Mouse (Mus musculus) limb, embryonic 10.5 days (tissue): Measurements from ENCODE around the gene 1700122O11Rik. TPM values are rescaled to one million over a fixed set of nuclear protein-coding genes. Genes with fewer than 3 reads are reported as not detected.

Source experiments
- DNase-seq: peaks from one replicate; pipeline ENCODE4 v3.0.0-alpha.2; 2017; ENCODE audit warnings: low spot score
- H3K27ac ChIP-seq: fragments of 300-500 bp; sonication (generic); 2 replicates; pipeline ENCODE4 v1.5.1; 2016; ENCODE audit warnings: mild to moderate bottlenecking
- H3K27me3 ChIP-seq: fragments of 300-500 bp; sonication (generic); 2 replicates; pipeline ENCODE4 v1.6.1; 2016; ENCODE audit warnings: low read depth, mild to moderate bottlenecking; ENCODE audit not compliant: poor library complexity, severe bottlenecking
- H3K36me3 ChIP-seq: fragments of 300-500 bp; sonication (generic); 2 replicates; pipeline ENCODE4 v1.6.1; 2016; ENCODE audit warnings: mild to moderate bottlenecking, moderate library complexity
- H3K4me1 ChIP-seq: fragments of 300-500 bp; sonication (generic); 2 replicates; pipeline ENCODE4 v1.6.1; 2016
- H3K4me3 ChIP-seq: fragments of 300-500 bp; sonication (generic); 2 replicates; pipeline ENCODE4 v1.5.1; 2016; ENCODE audit warnings: mild to moderate bottlenecking, moderate library complexity
- H3K9me3 ChIP-seq: fragments of 300-500 bp; sonication (generic); replicated peaks from 2 replicates; pipeline ENCODE4 v1.6.1; 2016; ENCODE audit warnings: mild to moderate bottlenecking
- WGBS: fragments of 180-500 bp; shearing (Covaris S2); methylation state at CpG from one replicate; pipeline ENCODE4 v1.1.7; 2016; 5-methylcytosine and 5-hydroxymethylcytosine counted together
- polyA plus RNA-seq: library from polyadenylated mRNA; unstranded; fragments of >200 nt; fragmentation: Nextera tagmentation; extraction: Ambion mirVana; gene quantifications from 2 replicates; pipeline ENCODE4 v1.2.1, GENCODE M21; 2016

The 1700122O11Rik gene
- polyA plus RNA-seq, 1 experiment from 2014 or later = not detected

DNA sequence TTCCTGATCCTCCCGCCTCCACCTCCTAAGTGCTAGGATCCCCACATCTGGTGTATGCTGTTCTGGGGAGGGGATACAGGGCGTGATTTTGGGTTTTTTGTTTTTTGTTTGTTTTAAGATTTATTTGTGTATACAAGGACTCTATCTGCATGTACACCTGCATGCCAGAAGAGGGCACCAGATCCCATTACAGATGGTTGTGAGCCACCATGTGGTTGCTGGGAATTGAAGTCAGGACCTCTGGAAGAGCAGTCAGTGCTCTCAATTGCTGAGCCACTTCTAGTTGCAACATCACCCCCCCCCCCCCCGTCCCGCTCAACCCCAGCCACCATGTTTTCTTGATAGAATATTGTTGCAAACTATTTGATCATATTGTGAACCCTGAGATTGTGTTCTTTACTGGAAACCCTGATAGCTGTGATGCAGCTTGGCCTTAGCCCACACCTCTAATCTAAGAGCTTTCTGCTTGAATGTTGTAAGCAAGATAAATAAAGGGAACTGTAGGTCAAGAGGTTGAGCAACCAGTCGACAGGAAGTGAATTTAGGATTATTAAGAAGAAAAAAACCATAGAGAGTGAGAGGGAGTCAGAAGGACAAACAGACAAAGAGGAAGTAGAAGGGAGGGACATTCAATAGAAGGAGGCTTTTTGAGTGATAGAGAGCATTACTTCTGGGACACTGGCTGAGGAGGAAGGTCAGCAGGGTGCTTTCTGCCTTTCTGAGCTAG, 5.2 kb upstream of the 1700122O11Rik start:
- 75% methylated on average over 5 of the region's 5 CpGs for WGBS

DNA sequence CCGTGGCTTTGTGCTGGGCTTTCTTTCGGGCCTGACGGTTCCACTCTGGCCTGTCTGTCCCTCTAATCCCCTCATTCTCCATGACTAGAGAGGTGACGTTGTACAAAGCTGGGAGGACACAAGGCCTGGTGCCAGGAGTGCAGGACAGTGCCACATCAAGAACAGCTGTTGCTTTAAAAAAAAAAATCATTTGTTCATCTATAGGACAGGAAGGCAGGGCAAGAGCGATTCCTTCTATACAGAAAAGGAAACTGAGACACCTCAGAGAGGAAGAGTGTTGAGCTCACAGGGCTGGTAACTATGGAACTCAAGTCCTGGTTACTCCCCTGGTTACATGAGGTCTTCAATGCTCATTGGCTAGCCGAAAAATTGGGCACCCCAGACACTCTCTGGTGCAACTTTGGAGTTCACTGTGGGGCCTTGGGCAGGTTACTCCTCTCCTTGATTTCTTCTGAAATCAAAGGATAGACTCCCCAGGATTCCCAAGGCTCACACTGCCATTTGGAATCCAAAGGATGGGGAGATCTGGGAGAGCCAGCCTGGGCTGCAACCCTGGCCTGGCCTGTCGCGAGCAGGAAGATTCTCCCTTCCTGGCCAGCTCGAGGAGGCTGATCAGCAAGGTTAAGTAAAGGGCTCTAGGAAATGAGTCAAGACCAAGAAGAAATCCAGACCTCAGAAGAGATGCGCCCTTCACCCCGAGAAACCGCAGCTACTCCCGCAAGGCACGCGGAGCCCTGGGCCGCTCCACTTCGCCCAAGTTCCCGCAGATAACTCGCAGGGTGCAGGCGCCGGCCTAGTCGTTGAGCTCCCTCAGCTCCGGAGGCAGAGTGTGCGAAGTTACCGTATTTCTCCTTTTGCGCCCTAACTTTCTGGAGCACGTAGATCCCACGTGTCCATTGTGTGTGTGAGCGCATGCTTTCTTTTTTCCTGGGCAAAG, 3.5 kb upstream of the 1700122O11Rik start:
- H3K4me1 ChIP-seq = peaks cover 35% of the 10 kb centered on the region
- 5% methylated on average over 29 of the region's 29 CpGs for WGBS
- DNase-seq = peak; percentile 71
- H3K36me3 ChIP-seq = no peaks in the 10 kb centered on the region
- no peaks in the 10 kb centered on the region for H3K9me3 ChIP-seq
- H3K4me3 ChIP-seq = peak overlapping the region; percentile 40
- H3K27ac ChIP-seq = peak overlapping the region; percentile 86
- H3K27me3 ChIP-seq = peaks cover 34% of the 10 kb centered on the region

More for the DNA sequence above, 5.2 kb upstream of the 1700122O11Rik start:
- DNase-seq = no peak
- H3K4me3 ChIP-seq = no peak overlapping the region
- H3K9me3 ChIP-seq = no peaks in the 10 kb centered on the region
- peaks cover 31% of the 10 kb centered on the region for H3K4me1 ChIP-seq
- no peak overlapping the region for H3K27ac ChIP-seq
- H3K27me3 ChIP-seq = peaks cover 27% of the 10 kb centered on the region
- H3K36me3 ChIP-seq = no peaks in the 10 kb centered on the region

DNA sequence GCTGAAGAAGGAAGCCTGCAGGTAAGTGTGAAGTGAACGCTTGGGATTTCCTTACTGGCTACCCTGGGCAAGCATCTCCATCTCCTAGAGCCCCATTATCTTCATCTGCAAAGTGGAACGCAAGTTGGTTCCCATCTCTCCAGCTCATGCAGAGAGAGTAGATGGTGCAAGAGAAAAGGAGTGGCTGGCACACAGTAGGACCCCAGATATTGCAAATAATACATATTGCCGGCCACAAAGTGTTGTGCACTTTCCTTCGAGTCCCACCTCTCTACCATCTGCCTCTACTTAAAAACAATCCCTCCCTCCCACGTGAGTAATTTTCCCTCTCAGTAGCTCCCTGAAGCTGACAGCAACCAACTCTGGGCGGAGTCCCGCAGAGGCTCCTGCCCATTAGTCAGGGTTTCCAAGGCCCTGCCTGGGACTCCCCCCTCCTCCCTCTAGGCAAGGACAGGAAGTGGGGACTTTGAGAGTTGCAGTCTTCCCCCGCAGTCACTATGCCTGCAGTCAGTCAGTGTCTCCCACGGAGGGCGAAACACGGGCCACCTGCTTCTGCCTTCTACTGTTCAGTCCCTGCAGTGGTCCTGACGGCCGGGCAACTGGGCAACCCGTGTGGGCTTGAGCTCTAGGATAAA, 1.3 kb upstream of the 1700122O11Rik start:
- WGBS = 9% methylated on average over 14 of the region's 14 CpGs

DNA sequence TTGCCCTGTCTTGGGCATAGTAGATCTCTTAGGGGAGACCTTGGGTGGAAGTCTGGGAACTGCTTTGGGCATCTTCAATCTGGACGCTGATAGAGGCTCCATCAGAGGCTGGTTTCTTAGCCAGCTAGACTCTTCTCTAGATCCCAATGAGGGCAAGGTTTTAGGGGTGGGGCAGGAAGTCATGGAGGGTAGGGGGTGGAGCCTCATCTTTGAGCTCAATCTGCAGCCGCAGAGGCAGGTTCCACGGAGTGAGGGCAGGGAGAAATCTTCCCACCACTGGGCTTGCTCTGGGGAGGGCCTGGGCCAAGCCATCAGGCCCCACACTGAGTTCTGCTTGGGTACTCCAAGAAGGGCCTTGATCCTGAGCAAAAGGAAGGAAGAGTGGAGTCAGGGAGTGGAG, 1.2 kb downstream of the 1700122O11Rik start:
- no peak for DNase-seq
- H3K27ac ChIP-seq = 0 out of 2 replicates have a peak overlapping the region, but pooled peaks have one; percentile 17
- H3K4me3 ChIP-seq = no peak overlapping the region
- H3K36me3 ChIP-seq = no peaks in the 10 kb centered on the region
- whole genome bisulfite sequencing = 64% methylated on average over 3 of the region's 3 CpGs
- peaks cover 70% of the 10 kb centered on the region for H3K27me3 ChIP-seq
- peaks cover 45% of the 10 kb centered on the region for H3K4me1 ChIP-seq
- no peaks in the 10 kb centered on the region for H3K9me3 ChIP-seq

More for the DNA sequence above, 1.3 kb upstream of the 1700122O11Rik start:
- Histone ChIP-seq H3K4me3 (peak overlapping the region; percentile 37), H3K36me3 (no peaks in the 10 kb centered on the region), H3K27me3 (peaks cover 54% of the 10 kb centered on the region), H3K9me3 (no peaks in the 10 kb centered on the region), H3K27ac (peak overlapping the region; percentile 56; the same call in 1 of the 2 replicates), H3K4me1 (peaks cover 36% of the 10 kb centered on the region)
- peak; percentile 70 for DNase-seq

- peak; percentile 94 for DNase-seq
- peaks cover 64% of the 10 kb centered on the region for H3K4me1 ChIP-seq
- H3K27me3 ChIP-seq = peaks cover 72% of the 10 kb centered on the region
- WGBS = 4% methylated on average over 42 of the region's 42 CpGs
- no peaks in the 10 kb centered on the region for H3K9me3 ChIP-seq
- peak overlapping the region; percentile 82 for H3K27ac ChIP-seq
- peak overlapping the region; percentile 40 for H3K4me3 ChIP-seq
- H3K36me3 ChIP-seq = no peaks in the 10 kb centered on the region
These were observed 6.3 kb downstream of the 1700122O11Rik start for GRCm38 (mm10) chr17:48031521-48032430.

DNA sequence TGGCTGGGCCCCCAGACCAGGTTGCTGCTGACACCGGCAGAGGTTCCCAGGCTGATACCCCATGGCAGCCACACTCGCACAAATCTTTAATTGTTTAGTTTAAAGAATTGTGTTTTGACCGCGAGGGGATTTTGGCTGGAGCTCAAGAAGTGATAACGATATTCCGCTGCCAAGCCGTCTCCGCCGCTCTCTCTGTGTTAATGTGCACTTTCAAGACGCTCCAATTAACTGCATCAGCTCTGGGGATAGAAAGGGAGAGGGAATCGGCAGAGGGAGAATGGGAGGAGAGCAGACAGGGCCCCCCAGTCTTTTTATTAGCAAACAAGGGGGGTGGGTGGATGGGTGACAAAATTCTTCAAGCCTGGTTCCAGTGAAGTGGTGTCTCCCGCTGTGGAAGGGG, 8.9 kb downstream of the 1700122O11Rik start:
- no peaks in the 10 kb centered on the region for H3K36me3 ChIP-seq
- H3K4me1 ChIP-seq = peaks cover 67% of the 10 kb centered on the region
- H3K9me3 ChIP-seq = no peaks in the 10 kb centered on the region
- H3K27ac ChIP-seq = peak overlapping the region; percentile 32; the same call in 1 of the 2 replicates
- H3K27me3 ChIP-seq = peaks cover 62% of the 10 kb centered on the region
- no peak overlapping the region for H3K4me3 ChIP-seq
- no peak for DNase-seq
- 32% methylated on average over 12 of the region's 12 CpGs for WGBS

GRCm38 (mm10) chr17:48028250-48028649, 9.8 kb downstream of the 1700122O11Rik start:
- Histone ChIP-seq H3K9me3 (no peaks in the 10 kb centered on the region), H3K4me1 (peaks cover 68% of the 10 kb centered on the region), H3K4me3 (no peak overlapping the region), H3K27ac (peak overlapping the region; percentile 67), H3K36me3 (no peaks in the 10 kb centered on the region), H3K27me3 (peaks cover 62% of the 10 kb centered on the region)
- DNase-seq = no peak
- 81% methylated on average over 5 of the region's 5 CpGs for WGBS

DNA sequence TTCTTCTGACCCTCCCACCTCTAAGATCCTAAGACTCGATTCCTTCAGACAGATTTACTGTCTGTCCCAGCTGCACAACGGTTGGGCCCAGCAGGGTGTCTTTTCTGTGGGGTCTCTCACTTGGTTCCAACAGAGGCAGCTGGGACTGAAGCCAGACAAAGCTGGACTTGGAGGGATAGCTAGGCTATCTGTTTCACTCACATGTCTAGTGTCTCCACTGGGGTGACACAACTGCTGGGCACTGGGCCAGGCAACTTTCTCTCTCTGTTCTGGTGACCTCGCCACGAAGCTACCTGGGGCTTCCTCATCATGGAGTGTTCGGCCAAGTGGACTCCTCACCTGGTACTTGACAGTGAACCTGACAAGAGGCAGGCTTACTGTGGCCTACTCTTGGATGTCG, 10.4 kb downstream of the 1700122O11Rik start:
- DNase-seq = no peak
- peaks cover 67% of the 10 kb centered on the region for H3K27me3 ChIP-seq
- peak overlapping the region; percentile 67; the same call in 1 of the 2 replicates for H3K27ac ChIP-seq
- H3K4me1 ChIP-seq = peaks cover 73% of the 10 kb centered on the region
- no peaks in the 10 kb centered on the region for H3K9me3 ChIP-seq
- H3K4me3 ChIP-seq = no peak overlapping the region
- 75% methylated on average over 6 of the region's 6 CpGs for WGBS
- no peaks in the 10 kb centered on the region for H3K36me3 ChIP-seq

- Histone ChIP-seq H3K9me3 (no peaks in the 10 kb centered on the region), H3K4me3 (no peak overlapping the region), H3K4me1 (peaks cover 71% of the 10 kb centered on the region), H3K36me3 (no peaks in the 10 kb centered on the region), H3K27me3 (peaks cover 69% of the 10 kb centered on the region), H3K27ac (no peak overlapping the region)
- WGBS = 95% methylated on average over 5 of the region's 5 CpGs
- DNase-seq = no peak
These were observed 11.1 kb downstream of the 1700122O11Rik start for GRCm38 (mm10) chr17:48027019-48027418.

DNA sequence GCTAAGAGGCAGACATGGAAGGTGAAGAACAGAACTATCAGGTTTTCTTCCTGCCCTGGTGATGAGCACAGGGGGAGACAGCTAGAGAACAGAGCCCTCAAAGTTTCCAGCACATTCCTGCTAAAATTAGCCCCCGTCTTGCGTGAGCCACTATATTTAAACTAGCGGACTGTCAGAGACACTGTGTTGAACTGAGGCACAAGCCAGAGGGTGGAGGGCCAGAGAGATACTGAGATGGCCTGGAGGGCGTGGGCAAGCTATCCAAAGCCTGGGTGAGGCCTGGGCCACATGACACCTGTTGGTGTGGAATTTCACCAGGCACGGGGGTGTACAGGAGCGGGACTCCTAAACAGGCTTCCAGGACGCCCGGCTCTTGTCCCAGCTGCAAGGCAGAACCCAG, 14.0 kb downstream of the 1700122O11Rik start:
- Histone ChIP-seq H3K4me1 (peaks cover 49% of the 10 kb centered on the region), H3K4me3 (no peak overlapping the region), H3K27ac (peak overlapping the region; percentile 61; the same call in 1 of the 2 replicates), H3K36me3 (no peaks in the 10 kb centered on the region), H3K9me3 (no peaks in the 10 kb centered on the region), H3K27me3 (peaks cover 76% of the 10 kb centered on the region)
- DNase-seq = no peak
- WGBS = 79% methylated on average over 8 of the region's 8 CpGs

- no peak overlapping the region for H3K27ac ChIP-seq
- peaks cover 78% of the 10 kb centered on the region for H3K27me3 ChIP-seq
- H3K9me3 ChIP-seq = no peaks in the 10 kb centered on the region
- 26% methylated on average over 2 of the region's 2 CpGs for WGBS
- H3K36me3 ChIP-seq = no peaks in the 10 kb centered on the region
- DNase-seq = no peak
- H3K4me3 ChIP-seq = no peak overlapping the region
- H3K4me1 ChIP-seq = peaks cover 36% of the 10 kb centered on the region
These were observed 18.5 kb downstream of the 1700122O11Rik start for GRCm38 (mm10) chr17:48019585-48019984.

- WGBS = 82% methylated on average over 5 of the region's 5 CpGs
- H3K4me3 ChIP-seq = no peak overlapping the region
- no peaks in the 10 kb centered on the region for H3K36me3 ChIP-seq
- H3K27ac ChIP-seq = no peak overlapping the region
- peaks cover 15% of the 10 kb centered on the region for H3K4me1 ChIP-seq
- no peak for DNase-seq
- no peaks in the 10 kb centered on the region for H3K9me3 ChIP-seq
- peaks cover 67% of the 10 kb centered on the region for H3K27me3 ChIP-seq
These were observed 21.5 kb downstream of the 1700122O11Rik start for GRCm38 (mm10) chr17:48016566-48016965.
